Mouse (Mus musculus): ENCODE measurements at regions not wholly inside any gene's neighbourhood (a gene's known extent, or its start where the extent isn't known, plus 50 kb on each side); places are given as distances from the start of the nearest gene placed in this dataset.

- peak; percentile 13 for DNase-seq (ENCODE audit: low spot score)
These were observed 1093.5 kb downstream of the Mrps31 start for GRCm38 (mm10) chr8:23504704-23505103.

- no peak for DNase-seq (ENCODE audit: low spot score)
These were observed 1094.1 kb downstream of the Mrps31 start for GRCm38 (mm10) chr8:23505216-23505615.

- DNase-seq (ENCODE audit: low spot score), result no peak
These were observed 1094.8 kb downstream of the Mrps31 start for GRCm38 (mm10) chr8:23505966-23506365.

- no peak for DNase-seq (ENCODE audit: low spot score)
These were observed 1096.5 kb downstream of the Mrps31 start for GRCm38 (mm10) chr8:23507661-23508060.

- DNase-seq (ENCODE audit: low spot score), result no peak
These were observed 1098.9 kb downstream of the Mrps31 start for GRCm38 (mm10) chr8:23510076-23510475.

- no peak for DNase-seq (ENCODE audit: low spot score)
These were observed 1099.4 kb downstream of the Mrps31 start for GRCm38 (mm10) chr8:23510561-23510960.

GRCm38 (mm10) chr8:23511264-23511663, 1100.1 kb downstream of the Mrps31 start:
- DNase-seq (ENCODE audit: low spot score), result no peak

GRCm38 (mm10) chr8:23511792-23512191, 1100.6 kb downstream of the Mrps31 start:
- DNase-seq (ENCODE audit: low spot score), result no peak

GRCm38 (mm10) chr8:23516469-23516868, 1105.3 kb downstream of the Mrps31 start:
- no peak for DNase-seq (ENCODE audit: low spot score)

- DNase-seq (ENCODE audit: low spot score), result no peak
These were observed 1120.5 kb downstream of the Mrps31 start for GRCm38 (mm10) chr8:23531551-23532142.

- no peak for DNase-seq (ENCODE audit: low spot score)
These were observed 1126.7 kb downstream of the Mrps31 start for GRCm38 (mm10) chr8:23537681-23538359.

- no peak for DNase-seq (ENCODE audit: low spot score)
These were observed 1142.7 kb downstream of the Mrps31 start for GRCm38 (mm10) chr8:23553565-23554473.

GRCm38 (mm10) chr8:23560836-23561235, 1149.7 kb downstream of the Mrps31 start:
- DNase-seq (ENCODE audit: low spot score), result no peak

GRCm38 (mm10) chr8:23561683-23562385, 1150.7 kb downstream of the Mrps31 start:
- DNase-seq (ENCODE audit: low spot score), result no peak

GRCm38 (mm10) chr8:23562504-23562903, 1151.3 kb downstream of the Mrps31 start:
- no peak for DNase-seq (ENCODE audit: low spot score)

- no peak for DNase-seq (ENCODE audit: low spot score)
These were observed 1152.2 kb downstream of the Mrps31 start for GRCm38 (mm10) chr8:23563065-23564020.

- no peak for DNase-seq (ENCODE audit: low spot score)
These were observed 1156.7 kb downstream of the Mrps31 start for GRCm38 (mm10) chr8:23567906-23568305.

- DNase-seq (ENCODE audit: low spot score), result no peak
These were observed 1154.3 kb downstream of the Adam3 start for GRCm38 (mm10) chr8:23571338-23571737.

- no peak for DNase-seq (ENCODE audit: low spot score)
These were observed 1145.5 kb downstream of the Adam3 start for GRCm38 (mm10) chr8:23580106-23580505.

- DNase-seq (ENCODE audit: low spot score), result no peak
These were observed 1145.0 kb downstream of the Adam3 start for GRCm38 (mm10) chr8:23580701-23581100.
